Mouse (Mus musculus) gastrocnemius, postnatal 10 days (tissue): Measurements from ENCODE around the gene Tmed1. TPM values are rescaled to one million over a fixed set of nuclear protein-coding genes. Genes with fewer than 3 reads are reported as not detected.
"Not testable (repeated sequence)": the region's sequence is repeated elsewhere in the genome, so short reads cannot be mapped to it uniquely, and the experiment has no call there.

Source experiments
- DNase-seq: peaks from one replicate; pipeline ENCODE4 v3.0.0; 2021; ENCODE audit warnings: mixed read lengths
- total RNA-seq, 2 experiments: library from RNA; stranded (reverse); gene quantifications; 2 replicates each; pipeline ENCODE4 v1.2.3; 2021

Gene Tmed1
- total RNA-seq, 2 experiments from 2014 or later = 29.5 to 31.8 TPM

GRCm38 (mm10) chr9:21525937-21526633 lies 16.0 kb upstream of the Tmed1 start, which contains the start of gene AB124611:
Gene AB124611, plus strand, starts transcription at chr9:21526176.
- DNase-seq = no peak

- DNase-seq = no peak
These were observed 15.3 kb upstream of the Tmed1 start for GRCm38 (mm10) chr9:21525142-21525936.

- DNase-seq = not testable (repeated sequence)
These were observed 8.6 kb upstream of the Tmed1 start for GRCm38 (mm10) chr9:21518690-21519089.

- no peak for DNase-seq
These were observed 8.0 kb upstream of the Tmed1 start for GRCm38 (mm10) chr9:21517947-21518495.

- DNase-seq = no peak
These were observed 3.4 kb upstream of the Tmed1 start for GRCm38 (mm10) chr9:21513466-21513865.

GRCm38 (mm10) chr9:21511052-21511451 lies 1.0 kb upstream of the Tmed1 start:
- DNase-seq = no peak

- DNase-seq = no peak
These were observed 600 bp upstream of the Tmed1 start for GRCm38 (mm10) chr9:21510689-21511015.

GRCm38 (mm10) chr9:21508871-21509404 lies 1.1 kb downstream of the Tmed1 start:
- no peak for DNase-seq

GRCm38 (mm10) chr9:21507753-21508430 lies 2.2 kb downstream of the Tmed1 start:
- DNase-seq = no peak

GRCm38 (mm10) chr9:21505767-21506166 lies 4.3 kb downstream of the Tmed1 start:
- no peak for DNase-seq

- DNase-seq = no peak
These were observed 6.7 kb downstream of the Tmed1 start for GRCm38 (mm10) chr9:21503352-21503751.

GRCm38 (mm10) chr9:21498284-21498902 lies 11.7 kb downstream of the Tmed1 start:
- no peak for DNase-seq

GRCm38 (mm10) chr9:21497664-21498063 lies 12.4 kb downstream of the Tmed1 start:
- no peak for DNase-seq

- DNase-seq = no peak
These were observed 13.0 kb downstream of the Tmed1 start for GRCm38 (mm10) chr9:21497050-21497542.

GRCm38 (mm10) chr9:21496308-21497049 lies 13.6 kb downstream of the Tmed1 start:
- peak; percentile 65 for DNase-seq

GRCm38 (mm10) chr9:21494726-21495125 lies 15.3 kb downstream of the Tmed1 start:
- DNase-seq = no peak

- DNase-seq = no peak
These were observed 16.1 kb downstream of the Tmed1 start for GRCm38 (mm10) chr9:21493907-21494306.

GRCm38 (mm10) chr9:21490696-21491095 lies 19.4 kb downstream of the Tmed1 start:
- no peak for DNase-seq

GRCm38 (mm10) chr9:21488246-21488645 lies 21.8 kb downstream of the Tmed1 start:
- not testable (repeated sequence) for DNase-seq

GRCm38 (mm10) chr9:21484065-21484464 lies 26.0 kb downstream of the Tmed1 start:
- no peak for DNase-seq

GRCm38 (mm10) chr9:21477707-21478106 lies 32.3 kb downstream of the Tmed1 start:
- DNase-seq = no peak
